Mouse (Mus musculus) bone marrow macrophage, adult 2 months (primary cell): ENCODE results near the gene Gucy2d.

ENCODE experiments used
- CTCF ChIP-seq: IDR thresholded peaks from 2 replicates; pipeline ENCODE4 v1.5.1; 2012; ENCODE audit warnings: low read depth, mild to moderate bottlenecking, low read length, moderate library complexity
- POLR2A ChIP-seq: IDR thresholded peaks from 2 replicates; pipeline ENCODE4 v1.6.1; 2012; ENCODE audit warnings: mild to moderate bottlenecking, low read depth, low read length, borderline replicate concordance

DNA sequence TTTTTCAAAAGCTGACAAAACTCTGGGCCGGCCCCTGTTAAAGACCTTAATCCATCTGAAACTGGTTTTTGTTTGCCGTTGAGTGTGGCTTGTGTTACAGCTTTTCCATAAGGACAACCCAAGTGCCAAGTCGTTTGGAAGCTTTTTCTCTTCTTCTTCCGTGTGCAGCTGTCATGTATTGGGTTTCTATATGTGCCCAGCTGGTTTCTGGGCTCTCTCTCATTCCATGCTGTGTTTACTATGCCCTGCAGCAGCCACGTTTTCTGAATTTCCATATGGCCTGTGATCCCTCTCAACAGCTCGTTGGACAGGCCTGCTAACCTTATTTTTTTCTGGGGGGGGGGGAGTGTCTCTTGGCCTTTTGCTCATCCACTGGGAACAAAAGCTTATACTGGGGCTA lies 15.8 kb upstream of the Gucy2d start:
- TF ChIP-seq CTCF (no peak), POLR2A (no peak)
